Mouse (Mus musculus): ENCODE measurements around the gene Lyst.
"Not testable (repeated sequence)": the region's sequence is repeated elsewhere in the genome, so short reads cannot be mapped to it uniquely, and the experiment has no call there.

Gene Lyst

DNA sequence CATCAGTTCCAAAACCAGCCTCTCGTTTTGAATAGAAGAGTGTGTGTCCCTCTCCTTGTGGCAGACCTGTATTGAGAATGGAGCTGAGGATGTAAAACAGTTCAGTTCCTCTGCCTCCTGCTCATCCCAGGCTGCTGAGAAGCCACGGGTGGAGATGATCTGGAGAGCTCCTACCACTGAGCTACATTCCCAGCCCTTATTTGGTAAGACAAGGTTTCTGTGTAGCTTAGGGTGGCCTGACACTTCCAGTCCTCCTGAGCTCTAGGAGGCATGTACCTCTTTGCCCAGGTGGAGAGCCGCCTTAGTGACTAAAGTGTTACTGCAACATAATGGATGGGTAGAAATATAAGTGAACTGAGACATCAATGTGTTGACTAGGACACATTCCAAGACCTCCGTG, 190.8 kb downstream of the Lyst start:
- no peak for DNase-seq (ENCODE audit: low spot score in 2 of 2)

GRCm38 (mm10) chr13:13783296-13783695, 193.1 kb downstream of the Lyst start:
- no peak for DNase-seq (ENCODE audit: low spot score in 2 of 2)

DNA sequence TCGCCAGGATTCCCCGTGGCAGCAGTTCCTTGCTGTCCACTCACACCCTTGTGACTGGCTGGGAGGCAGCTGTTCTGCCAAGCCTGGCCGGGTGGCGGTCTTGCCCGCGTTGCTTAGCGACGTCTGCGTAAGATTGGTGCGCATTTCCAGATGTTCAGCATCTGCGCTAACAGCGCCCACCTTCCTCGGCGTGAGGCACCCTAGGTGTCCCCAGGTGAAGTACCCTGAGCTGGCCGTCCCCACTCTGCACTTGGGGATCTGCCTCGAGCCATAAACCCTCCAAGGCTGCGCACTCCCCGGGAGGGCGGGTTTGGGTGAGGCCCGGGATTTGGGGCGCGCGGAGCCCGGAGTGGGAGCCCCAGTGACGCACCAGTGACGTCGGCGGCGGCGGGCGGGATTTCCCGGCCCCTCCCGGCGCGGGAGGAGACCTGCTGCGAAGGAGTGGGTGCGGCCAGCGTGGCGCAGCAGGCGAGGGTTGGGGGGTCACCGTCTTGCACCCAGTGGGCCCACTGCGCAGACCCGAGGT, 193.8 kb downstream of the Lyst start, which contains the start of gene Gng4:
Gene Gng4 (plus strand): TSS at position 166 of the 526 bp plus-strand sequence.
- DNase-seq (ENCODE audit: low spot score in 2 of 2): peak; percentile 77 to 83

DNA sequence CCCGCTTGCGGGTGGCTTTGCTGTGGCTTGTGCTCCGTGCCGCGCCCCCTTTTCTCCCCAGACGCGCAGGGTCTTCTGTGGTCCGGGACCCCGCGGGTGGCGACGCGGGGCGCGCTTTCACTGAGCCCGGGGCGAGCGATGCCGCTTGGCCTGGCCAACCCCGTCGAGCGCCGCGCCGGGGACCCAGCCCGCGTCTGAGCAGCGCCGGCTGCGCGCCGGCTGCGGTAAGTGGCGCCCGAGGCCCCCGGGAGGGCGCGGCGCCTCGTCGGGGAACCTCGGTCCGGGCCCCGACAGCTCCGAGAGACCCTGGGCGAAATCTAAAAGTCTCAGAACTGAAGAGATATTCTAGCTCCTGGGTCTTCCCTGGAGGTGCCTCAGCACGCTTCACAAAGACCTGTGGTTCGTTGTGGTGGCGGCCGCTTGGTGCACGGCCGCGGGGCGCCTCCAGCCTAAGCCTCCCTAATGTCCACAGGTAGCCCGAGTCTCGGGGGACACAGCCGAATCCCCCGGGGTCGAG, 194.3 kb downstream of the Lyst start:
- no peak for DNase-seq (ENCODE audit: low spot score in 2 of 2)

- peak in 1 of 2 experiments; percentile 36 for DNase-seq (ENCODE audit: low spot score in 2 of 2)
These were observed 195.0 kb downstream of the Lyst start for GRCm38 (mm10) chr13:13784981-13785783.

DNA sequence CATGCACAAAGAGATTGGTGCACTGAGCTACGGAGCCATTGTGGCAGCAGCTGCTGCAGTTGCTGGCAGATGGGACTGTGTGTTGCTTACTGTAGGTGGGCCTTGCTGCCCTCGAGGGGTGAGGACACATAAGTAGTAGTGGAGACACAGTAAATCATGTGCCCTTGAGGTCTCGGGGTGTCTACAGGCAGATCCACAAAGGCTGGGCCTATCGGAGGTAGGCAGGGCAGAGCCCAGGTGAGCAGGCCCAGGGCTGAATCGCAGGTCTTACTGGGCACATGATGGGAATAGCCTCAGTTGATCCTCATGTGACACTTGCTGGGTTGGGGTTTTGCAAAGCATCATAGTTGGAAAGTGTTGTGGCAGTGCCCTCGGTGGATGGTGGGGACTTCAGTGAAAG, 196.8 kb downstream of the Lyst start:
- DNase-seq (ENCODE audit: low spot score in 2 of 2): no peak

DNA sequence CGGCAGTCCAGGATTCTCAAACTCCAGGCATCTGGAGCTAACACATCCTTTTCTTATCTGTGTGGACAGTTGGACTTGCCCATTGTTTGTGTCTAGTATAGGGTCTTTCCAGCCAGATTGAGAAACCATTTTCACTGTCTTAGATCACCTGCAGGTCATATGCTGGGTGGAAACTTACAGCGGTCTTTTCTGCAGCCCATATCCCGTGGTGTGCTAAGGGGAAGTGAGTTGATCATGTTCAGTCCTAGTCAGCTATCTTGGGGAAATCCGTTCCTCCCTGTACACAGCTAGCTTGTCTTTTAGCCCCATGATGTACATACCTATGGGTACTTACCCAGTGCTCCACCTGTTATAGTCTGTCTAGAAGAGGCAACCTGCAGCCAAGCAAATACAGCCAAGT, 197.9 kb downstream of the Lyst start:
- DNase-seq (ENCODE audit: low spot score in 2 of 2): no peak

DNA sequence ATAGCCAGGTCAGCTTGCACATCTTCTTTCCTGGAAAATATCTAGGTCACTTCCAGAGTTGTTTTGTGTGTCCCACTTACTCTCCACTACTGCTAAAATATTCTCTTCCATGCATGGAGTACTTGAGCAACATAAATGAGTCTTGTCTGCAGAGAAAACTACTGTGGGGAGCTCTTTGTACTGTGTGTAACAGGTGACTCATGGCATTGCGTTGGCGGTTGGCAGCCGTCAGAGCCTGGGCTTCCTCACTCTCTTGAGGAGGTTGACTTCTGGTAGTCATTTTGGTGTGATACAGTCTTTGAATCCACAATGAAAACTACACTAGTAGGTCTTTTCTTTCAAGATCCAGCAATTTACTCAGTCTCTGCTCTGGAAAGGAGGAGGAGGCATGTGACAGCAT, 201.8 kb downstream of the Lyst start:
- DNase-seq (ENCODE audit: low spot score in 2 of 2): peak; percentile 71 to 73

DNA sequence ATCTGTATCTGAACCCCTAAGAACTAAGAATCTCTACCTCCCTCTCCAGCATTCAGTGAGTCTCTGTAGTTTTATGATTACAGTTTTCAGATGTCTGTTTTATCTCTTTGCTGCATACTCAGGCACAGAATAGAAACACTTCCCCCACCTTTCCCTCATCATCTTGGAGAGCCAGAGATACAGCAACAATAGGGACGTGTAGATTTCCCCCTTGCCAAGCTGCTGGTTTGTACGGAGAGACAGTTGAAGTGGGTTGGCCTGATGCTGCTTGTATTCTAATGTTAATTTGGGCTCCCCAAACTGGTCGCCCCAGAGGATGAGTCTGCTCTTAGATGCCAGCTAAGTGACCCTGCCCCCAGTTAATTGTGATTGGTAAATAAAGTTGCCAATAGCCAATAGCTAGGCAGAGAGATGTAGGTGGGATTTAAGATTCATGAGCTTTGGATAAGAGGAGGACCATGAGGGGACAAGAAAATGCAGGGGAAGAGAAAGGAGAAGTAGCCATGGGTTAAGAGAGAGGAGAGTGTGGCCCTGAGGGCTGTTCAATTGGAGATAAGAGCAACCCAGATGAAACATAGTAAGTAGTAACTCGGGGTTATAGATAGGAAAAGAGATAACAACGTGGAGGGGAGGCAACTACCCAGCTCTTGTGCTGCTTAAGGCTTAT, 205.1 kb downstream of the Lyst start:
- no peak for DNase-seq (ENCODE audit: low spot score in 2 of 2)

DNA sequence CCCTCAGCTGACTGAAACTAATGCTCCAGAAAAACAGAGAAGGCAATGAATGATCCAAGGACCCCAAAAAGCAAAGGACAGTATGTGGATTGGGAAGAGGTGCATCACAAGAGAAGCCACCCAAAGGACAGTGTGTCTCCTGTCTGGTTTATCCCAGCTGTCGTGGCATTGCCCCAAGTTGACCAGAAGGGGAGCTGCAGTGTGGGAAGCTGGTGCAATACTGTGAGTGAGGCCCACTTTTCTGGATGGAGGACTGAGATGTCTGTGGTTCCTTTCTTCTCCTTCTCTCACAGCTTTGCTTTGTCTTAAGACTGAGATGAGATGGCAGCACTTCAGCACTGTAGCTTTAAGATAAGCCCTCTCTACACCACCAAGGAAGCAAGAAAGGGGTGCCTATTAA, 205.9 kb downstream of the Lyst start:
- DNase-seq (ENCODE audit: low spot score in 2 of 2): no peak

DNA sequence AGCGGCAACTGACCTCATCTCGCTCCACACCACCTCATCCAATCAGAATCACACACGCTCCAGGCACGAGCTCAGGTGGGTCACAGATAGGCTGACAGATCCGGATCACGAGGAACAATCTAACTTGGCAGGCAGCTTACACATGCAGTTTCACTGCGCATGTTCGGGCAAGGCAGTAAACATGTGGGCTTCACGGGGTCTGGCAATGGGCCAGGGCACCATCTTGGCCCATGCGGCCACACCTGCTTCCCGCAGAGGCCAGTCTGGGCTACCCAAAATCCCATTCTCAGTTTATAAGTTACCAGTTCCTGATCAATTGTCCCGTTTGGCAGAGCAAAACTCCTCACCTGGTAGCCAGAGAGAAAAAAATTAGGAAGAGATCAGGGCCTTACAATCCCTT, 207.6 kb downstream of the Lyst start:
- not testable (repeated sequence) for DNase-seq (ENCODE audit: low spot score in 2 of 2)

- DNase-seq (ENCODE audit: low spot score in 2 of 2): no peak
These were observed 208.6 kb downstream of the Lyst start for GRCm38 (mm10) chr13:13798775-13799174.

DNA sequence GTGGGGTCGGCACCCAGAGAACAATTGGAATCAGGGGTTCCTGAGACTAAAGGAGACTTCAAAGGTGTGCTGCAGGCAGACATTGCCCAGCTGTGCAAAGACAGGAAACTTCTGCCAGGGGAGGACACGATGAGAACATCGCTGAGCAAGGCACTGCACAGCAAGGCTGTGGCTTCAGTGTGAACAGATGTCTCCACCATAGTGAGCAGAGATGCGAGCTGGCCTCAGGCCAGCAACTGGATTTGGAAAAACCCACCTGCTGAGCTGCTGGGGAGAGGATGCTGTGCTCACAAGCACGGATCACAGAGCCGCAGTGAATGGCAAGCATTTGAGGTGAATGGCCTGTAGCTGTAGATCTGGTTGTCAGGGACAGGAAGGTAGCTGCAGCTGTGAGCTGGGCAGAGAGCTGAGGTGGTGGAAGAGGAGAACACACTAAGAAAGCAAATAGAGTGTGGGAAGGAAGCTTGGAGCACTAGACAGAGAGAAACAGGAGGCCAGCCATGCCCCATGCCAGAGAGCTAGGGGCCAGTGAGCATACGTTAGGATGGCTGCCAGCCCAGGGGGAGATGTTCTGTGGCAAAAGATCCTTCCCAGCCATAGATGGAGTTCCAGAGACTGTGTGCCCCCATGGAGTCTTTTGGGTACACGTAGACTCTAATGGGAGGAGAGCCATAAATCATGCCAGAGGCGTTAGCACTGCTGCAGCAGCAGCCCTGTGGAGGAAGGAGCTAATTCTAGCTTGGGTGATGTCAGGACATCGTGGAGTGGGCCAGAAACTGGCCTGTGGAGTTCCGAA, 218.3 kb downstream of the Lyst start:
- DNase-seq (ENCODE audit: low spot score in 2 of 2): peak in 1 of 2 experiments; percentile 34

DNA sequence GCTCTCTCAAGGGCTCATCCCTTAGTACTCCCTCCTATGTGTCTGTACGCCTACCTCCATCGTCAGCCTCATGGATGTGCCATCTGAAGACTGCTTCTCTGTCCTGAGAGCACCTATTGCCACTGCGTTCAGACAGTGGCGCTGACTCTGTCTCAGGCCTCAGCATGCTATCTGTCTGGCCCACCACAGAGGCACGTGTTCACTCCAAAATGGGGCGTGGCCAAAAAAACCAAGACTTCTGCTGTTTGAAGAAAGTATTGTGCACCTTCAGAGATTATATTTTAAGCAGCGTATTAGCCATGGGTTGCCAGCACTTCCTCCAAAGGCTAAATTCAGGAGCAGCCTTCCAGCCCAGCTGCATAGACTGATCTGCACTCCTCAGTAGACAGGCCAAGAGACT, 220.7 kb downstream of the Lyst start:
- no peak for DNase-seq (ENCODE audit: low spot score in 2 of 2)

DNA sequence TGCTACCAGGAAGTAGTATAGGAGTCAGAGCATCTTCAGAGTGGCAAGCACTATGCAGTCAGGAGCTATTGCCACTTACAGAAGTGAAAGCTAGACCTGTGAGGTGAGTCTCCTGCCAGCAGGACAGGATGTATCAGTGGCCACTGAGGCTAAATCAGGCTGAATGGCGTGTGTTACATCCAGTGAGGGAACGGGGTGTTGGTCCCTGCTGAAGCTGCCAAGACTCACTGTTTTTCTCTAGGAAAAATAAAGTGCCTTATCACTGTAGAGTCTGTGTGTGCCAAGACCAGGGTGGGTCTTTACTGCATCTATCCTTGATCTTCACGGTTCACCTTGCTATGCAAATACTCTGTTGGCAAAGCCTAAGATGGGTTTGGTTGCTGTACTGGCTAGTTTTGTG, 228.5 kb downstream of the Lyst start:
- DNase-seq (ENCODE audit: low spot score in 2 of 2): no peak

DNA sequence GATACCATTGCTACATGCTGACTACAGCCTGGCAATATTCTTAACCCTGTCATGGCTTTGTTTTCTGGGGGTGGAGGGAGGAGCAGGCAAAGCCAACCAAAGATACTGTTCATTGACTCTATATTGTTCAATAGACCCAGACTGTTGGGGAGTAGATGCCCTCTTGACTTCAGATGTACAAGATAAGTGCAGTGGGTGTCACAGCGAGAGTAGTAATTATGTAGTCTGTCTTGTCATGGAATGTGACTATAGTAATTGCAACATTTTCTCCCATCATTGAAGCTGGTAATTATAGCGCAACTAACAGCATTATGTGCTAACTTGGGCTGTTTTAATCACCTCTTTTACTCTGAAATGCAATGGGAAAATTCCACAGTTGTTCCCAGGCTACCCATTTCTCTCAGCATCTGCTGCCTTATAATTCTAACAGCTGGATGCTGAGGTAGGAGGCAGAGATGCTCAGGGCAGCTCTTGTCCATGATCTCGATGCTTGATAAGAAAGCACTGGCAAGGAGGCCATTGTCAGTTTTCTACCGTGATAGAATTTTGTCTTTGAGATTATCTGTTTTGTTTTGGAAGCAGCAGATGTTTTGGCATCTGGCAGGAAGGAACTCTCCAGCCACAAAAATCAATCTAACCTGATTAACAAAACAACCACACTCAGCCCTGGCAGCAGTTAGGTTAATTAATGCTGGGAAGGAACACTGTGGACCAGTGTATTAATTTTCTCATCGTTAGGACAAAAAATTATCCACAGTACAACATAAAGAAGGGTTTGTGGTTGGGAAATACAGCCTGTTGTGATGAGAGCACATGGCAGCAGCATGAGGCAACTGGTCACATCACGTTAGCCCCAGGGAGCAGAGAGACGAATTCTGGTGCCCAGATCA, 230.3 kb downstream of the Lyst start:
- DNase-seq (ENCODE audit: low spot score in 2 of 2): no peak

- DNase-seq (ENCODE audit: low spot score in 2 of 2): no peak
These were observed 234.7 kb downstream of the Lyst start for GRCm38 (mm10) chr13:13824946-13825345.

DNA sequence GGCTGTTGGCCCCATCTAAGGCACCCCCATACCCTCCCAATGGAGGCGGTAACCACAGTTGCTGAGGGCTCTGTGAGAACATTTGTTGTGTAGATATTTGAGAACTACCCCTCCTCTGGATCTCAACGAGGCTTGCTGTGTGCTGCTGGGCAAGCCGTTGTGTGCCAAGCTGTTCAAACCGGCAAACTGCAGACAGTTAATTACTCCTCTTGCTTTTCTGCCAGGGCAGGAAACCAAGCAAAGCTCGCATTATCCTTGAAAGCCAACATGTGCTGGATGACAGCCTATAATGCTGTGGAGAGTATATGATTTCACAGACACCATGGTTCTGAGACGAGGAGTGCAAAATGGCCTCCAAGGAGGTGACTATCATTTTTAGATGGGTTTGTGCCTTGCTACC, 236.3 kb downstream of the Lyst start:
- DNase-seq (ENCODE audit: low spot score in 2 of 2): no peak

- no peak for DNase-seq (ENCODE audit: low spot score in 2 of 2)
These were observed 237.9 kb downstream of the Lyst start for GRCm38 (mm10) chr13:13828125-13828524.

Data from right cerebral cortex, adult 2 months (tissue).